Mouse (Mus musculus): ENCODE measurements around the gene Mroh2a.
A peak's percentile ranks its signal among the peaks of the same experiment; 100 is the strongest.

Mroh2a gene

GRCm38 (mm10) chr1:88276524-88277097 is 49.8 kb downstream of the Mroh2a start:
- no peak for DNase-seq (ENCODE audit: extremely low spot score)

DNA sequence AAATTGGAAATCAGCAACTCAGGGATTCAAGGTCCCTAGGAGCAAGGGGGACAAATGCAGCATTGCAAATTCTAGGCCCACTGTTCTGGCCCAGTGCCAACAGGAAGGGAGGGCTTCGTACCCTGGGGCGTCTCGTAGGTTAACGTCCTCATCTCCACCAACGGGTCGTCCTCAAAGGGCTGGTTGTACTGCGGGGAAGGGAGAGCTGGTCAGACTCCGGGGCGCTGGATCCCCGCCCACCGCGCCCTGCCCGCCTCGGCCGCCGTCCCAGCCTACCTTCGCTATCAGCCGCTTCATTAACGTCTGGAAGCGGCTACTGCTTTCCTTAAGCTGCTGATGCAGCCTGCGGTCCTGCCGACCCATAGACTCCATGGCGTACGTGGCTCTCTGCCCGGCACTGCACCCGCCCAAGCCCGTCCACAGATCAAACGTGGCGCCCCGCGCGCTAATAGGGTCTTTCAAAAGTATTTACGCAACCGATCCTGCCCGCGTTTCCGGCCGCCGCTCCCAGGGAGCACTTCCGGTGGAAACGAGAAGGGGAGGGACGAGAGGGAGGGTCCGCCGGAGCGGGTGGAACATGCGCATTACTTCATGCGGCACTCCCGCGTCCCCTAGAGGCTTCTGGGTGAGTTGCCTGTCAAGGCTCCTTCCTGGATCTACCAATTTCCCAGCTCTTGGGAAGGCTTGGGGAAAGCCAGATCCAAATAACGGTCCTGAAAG is 50.5 kb downstream of the Mroh2a start, which contains the start of the genes Hjurp and Trpm8:
Gene Hjurp (minus strand): TSS at position 536 of the 720 bp plus-strand sequence.
Gene Trpm8 (plus strand): TSS at position 564 of the 720 bp plus-strand sequence.
- DNase-seq (ENCODE audit: extremely low spot score): peak; percentile 100

- no peak for DNase-seq (ENCODE audit: extremely low spot score)
These were observed 51.2 kb downstream of the Mroh2a start for GRCm38 (mm10) chr1:88277818-88278511.

DNA sequence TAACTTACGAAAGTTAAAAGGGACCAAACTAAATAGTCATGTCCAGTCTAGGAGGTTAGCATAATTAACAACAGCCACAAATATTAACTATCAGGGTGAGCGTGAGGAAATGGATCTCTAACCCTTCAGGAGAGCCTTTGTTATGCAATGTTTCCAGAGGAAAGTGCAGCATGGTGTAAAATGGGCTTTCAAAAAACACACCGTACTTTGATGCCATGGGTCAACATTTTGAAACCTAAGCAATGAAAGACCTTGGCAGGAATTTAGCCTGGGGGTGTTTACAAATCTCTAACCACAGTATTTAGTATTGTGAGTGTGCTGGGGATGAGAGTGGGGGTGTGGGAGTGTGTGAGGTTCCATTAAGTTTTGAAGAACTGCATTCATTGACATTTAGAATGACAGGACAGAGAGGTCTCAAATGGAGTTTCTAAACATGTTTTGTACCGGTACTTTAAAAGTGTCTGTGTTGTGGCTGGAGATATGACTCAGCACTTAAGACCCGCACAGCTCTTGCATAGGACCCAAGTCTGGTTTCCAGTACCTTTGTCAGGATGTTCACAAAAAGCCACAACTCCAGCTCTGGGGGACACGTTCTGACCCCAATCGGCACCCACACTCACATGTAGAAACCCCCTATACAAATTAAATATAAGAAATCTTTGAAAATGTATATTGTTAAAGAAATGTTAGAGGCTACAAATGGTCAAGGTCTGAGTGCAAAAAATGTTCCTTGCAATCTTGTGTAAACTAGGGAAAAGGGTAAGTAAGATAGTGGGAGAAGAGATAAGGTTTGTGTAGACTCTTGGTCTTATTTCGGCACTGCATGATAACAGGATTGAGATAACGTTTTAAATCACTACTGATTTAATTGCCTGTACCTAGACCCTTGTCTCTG is 52.6 kb downstream of the Mroh2a start:
- DNase-seq (ENCODE audit: extremely low spot score): no peak

DNA sequence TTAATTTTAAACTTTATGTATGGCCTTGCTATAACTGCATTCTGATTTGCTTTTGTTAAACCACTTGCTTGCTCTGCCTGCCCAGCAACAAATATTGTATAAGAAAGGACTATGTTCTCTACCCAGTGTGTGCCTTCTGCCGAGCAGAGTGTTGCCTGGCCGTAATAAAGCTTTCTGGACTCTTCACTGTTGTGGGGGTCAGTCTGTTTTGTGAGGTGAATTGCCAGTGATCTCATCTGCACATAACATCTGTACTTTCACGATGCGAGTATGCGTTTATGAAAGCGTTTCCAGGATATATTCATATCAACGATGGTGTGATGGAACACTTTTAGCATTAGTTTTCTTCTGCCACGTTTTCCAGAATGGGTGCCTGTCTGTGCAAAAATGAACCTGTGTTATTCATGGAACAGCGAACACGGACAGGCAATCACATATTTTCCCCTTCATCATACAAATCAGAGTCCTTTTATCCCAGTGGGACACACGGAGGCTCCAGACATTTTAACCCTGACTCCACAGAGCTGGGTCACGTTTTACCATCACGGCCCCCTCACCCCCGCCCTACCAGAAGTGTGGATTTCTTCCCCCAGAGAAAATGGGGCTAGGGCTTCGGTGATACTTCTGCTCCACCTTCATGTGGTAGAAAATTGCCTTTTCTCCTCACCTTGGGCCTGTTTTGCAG is 53.4 kb downstream of the Mroh2a start:
- DNase-seq (ENCODE audit: extremely low spot score): no peak

DNA sequence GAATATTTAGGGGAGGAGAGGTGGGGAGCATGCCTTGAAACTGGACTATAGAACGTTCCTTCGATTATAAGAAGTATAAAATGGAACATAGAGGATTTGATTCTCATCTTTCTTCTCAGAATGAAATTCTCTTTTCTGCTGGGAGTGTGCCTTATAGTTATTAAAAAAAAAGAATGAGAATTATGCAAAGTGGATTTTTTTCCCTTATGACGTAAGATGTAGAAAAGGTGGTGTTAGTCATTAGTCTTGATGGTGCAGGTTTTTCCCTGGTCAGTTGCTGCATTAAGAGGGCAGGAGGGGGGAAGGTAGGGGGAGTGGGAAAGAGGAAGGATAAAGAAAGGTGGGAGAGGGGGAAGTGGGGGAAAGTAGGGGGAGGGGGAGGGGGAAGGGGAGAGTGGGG is 55.5 kb downstream of the Mroh2a start:
- DNase-seq (ENCODE audit: extremely low spot score): no peak

DNA sequence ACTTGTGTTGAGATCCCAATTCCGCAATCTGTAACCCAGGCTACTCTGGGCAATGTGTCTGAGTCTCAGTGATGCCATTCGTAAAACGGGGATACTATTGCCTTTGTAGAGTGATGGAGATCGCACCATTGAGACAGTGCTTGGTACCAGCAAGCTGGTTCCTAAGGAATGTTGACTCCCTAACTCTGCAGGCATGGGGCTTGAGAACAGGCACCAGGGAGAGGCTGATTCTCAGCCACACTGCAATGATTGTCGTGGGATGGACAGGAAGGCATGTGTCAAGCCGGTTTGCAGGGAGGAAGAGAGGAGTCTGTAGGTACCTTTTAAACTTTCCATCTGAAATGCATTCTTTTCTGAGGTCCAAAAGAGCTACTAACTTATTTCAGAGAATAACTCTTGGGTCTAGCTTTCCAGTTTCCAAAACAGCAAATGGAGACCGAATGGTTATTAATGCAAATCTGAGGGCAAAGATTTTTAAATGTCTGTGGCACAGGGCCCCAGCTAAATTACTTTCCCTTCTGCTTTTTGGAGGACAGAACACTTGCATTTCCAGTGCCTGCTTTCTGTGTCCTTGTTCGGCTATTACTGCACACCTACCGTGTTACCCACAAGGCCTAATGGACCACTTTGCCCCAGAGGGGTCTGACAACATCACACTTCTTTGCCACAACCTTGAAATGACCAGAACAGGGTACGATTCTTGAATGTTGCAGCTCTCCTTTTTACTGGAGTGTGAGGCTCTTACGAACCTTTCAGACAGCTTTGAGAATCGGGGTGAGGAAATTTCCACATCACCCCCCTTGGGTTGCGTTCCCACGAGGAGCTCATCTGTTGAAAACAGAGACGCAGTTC is 56.8 kb downstream of the Mroh2a start:
- no peak for DNase-seq (ENCODE audit: extremely low spot score)

DNA sequence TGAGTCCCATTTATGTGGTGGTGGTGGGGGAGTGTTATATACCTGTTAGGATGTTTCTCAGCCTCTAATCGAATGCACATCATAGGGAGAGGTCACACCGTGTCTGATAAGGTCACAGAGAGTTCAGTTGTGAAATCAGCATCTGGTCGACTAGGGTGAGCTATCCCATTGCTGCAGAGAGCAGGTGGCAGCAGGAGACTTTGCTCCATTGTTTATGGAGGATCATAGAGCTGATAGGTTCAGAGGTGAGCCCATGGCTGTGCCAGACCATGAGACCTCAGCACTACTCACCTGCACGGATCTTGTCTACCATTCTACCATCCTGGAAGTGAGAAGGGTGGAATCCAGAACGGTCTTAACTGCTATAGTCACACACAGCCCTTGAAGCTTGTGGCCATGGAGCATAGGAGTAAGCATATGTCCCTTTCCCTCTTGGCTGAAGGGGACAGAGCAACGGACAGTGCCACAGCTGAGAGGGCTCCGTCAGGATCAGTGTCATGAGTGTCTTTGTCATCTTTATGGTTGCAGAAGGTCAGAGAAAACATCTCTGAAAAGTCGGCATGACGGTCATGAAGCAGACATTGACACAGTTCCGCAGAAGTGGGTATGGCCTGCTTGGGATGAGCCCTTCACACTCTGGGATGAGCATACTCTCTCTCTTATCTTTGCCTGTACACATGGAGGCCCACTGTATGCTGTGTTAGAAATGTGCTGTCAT is 57.6 kb downstream of the Mroh2a start:
- DNase-seq (ENCODE audit: extremely low spot score): no peak

GRCm38 (mm10) chr1:88284946-88285320 is 58.1 kb downstream of the Mroh2a start:
- DNase-seq (ENCODE audit: extremely low spot score): no peak

GRCm38 (mm10) chr1:88285652-88286051 is 58.9 kb downstream of the Mroh2a start:
- no peak for DNase-seq (ENCODE audit: extremely low spot score)

DNA sequence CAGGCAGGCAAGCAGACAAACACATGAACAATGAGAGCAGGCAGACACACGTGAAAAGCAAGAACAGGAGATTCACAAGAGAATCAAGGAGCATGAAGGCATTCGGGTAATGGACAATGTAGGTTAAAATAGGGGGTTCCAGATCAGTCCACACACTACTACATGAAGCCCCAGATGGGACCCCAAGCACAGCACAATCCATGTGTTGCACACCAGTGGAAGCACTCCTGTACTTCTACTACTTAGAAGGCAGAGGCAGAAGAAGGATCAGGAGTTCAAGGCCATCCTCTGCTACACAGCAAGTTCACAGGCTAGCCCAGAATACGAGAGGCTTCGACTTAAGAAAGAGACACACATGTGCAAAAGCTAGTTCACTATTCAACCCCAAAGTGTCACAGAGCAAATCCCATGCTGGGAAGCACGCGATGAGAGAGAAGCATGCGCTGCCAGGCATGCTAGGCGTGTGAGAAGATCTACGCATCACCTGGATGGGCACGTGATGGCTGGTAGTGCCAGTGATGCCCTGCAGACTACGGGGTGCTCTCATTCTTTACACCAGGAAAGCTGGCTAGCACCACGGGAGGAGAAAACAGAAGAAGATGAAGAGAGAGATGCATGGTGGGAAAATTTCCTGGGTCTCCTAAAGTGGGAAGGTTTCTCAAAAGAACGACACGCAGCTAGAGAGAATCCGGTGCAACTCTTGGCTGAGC is 59.5 kb downstream of the Mroh2a start:
- no peak for DNase-seq (ENCODE audit: extremely low spot score)

GRCm38 (mm10) chr1:88286887-88287696 is 60.3 kb downstream of the Mroh2a start:
- no peak for DNase-seq (ENCODE audit: extremely low spot score)

GRCm38 (mm10) chr1:88287697-88287980 is 60.9 kb downstream of the Mroh2a start:
- peak; percentile 74 for DNase-seq (ENCODE audit: extremely low spot score)

DNA sequence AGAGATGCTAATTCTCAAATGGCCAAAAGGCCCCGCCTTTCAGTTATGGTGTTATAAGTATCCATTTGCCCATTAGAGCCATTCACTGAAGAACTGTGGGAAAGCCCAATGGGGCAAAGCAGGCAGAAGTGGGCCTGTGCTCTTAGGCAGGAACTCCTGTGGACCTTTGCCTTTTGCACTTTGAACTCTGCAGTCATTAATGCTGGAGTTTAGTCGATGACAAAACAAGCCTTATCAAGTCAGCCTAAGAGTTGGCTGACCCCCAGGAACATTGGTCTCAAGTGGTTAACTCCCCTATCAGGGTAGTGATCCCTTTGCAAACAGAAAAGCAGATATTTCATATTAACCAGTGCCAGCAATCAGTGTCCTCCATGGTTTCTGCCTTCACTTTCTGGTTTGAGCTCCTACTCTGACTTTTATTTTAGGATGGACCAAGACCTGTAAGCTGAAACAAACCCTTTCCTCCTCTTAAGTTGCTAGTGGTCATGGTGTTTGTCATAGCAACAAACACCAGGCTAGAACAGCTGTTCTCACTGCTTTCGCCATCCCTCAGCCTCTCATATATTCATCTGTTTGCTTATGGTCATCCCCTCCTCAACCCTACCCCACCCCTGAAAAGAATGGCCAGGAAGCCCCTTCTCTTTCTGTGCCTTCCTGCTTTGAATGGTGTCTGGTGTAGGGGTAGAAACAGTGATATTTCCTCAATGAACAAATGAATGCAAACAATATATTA is 61.4 kb downstream of the Mroh2a start:
- DNase-seq (ENCODE audit: extremely low spot score): no peak

GRCm38 (mm10) chr1:88288789-88289127 is 62.0 kb downstream of the Mroh2a start:
- no peak for DNase-seq (ENCODE audit: extremely low spot score)

DNA sequence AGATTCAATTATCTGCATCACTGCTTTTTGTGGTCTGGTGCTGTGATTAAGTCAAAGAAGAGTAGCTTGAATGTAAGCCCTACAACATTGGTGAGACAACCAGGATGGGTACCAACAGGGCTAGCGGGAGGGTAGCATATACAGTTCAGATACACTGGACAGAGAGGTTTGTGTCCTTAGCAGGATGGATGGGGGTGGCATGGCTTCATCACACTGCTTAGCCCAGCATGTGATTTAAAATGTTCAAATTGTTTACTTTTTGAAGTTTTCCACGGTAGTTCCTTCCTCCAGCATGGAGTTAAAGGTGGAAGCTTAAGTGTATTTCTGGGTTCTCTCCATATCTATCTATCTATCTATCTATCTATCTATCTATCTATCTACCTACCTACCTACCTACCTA is 62.4 kb downstream of the Mroh2a start:
- no peak for DNase-seq (ENCODE audit: extremely low spot score)

DNA sequence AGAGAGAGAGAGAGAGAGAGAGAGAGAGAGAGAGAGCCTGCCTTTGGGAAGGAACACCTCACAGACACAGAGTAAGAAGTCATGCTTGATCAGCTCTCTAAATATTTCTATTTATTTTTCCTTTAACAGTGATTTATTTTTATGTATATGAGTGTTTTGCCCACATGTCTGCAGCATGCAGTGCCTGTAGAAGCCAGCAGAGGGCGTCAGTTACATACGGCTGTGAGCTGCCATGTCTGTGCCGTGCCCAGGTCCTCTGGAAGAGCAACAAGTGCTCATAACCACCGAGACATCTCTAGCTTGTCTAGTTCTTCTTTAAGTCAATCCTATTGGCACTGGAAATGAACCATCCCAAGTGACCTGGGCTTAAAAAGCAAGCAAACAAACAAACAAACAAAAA is 63.1 kb downstream of the Mroh2a start:
- no peak for DNase-seq (ENCODE audit: extremely low spot score)

DNA sequence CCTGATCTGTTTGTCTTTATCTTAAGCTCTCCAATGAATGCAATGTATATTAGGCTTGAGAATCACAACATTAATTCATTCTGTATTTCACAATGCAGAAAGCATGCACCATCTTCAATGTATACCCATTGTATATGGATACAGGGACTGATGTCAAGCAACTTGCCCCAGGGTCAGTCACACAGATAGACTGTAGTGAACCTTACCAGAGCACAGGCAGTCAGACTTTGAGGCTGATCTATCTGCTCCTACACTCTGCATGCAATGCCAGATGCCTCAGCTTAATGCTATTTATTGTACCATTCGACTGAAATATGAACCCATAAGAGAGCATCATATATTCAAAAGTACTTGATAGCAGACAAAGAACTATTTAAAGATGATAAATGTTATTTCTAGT is 63.7 kb downstream of the Mroh2a start:
- no peak for DNase-seq (ENCODE audit: extremely low spot score)

Data from embryo, embryonic 9.5 days (tissue).